In genomic region chr3:22126251-22126826, GRCm38 (mm10) we compare ENCODE assay signal across 31 mouse cellular contexts. TPM values are rescaled to one million over a fixed set of nuclear protein-coding genes. Genes with fewer than 3 reads are reported as not detected.
DNase-seq lines count a peak whose midpoint lies in the region; ATAC-seq lines count a peak whose summit lies in the region.
"Had no signal": no experiment of that assay in that cellular context is flagged by ENCODE, and none has a peak within 500 bp of the region (broad histone marks: within the 10 kb centered on the region; RNA-seq: fewer than 3 reads in every experiment).

No protein-coding gene starts in this region.

- H3K27ac ChIP-seq in limb, embryonic 11.5 days (replicated peaks; ENCODE audit: low read depth, low read length), result no peak overlapping the region
- H3K27ac ChIP-seq in limb, embryonic 10.5 days, result no peak overlapping the region
- H3K27ac ChIP-seq in midbrain, embryonic 14.5 days (replicated peaks; ENCODE audit: low read depth, low read length), result no peak overlapping the region
- H3K27ac ChIP-seq: embryonic facial prominence, embryonic 10.5 days; embryonic facial prominence, embryonic 15.5 days; forebrain, embryonic 13.5 days; heart, adult 2 months; hindbrain, embryonic 14.5 days; kidney, postnatal 0 days; liver, embryonic 13.5 days; midbrain, embryonic 15.5 days; neural tube, embryonic 15.5 days had no signal

- WGBS in limb, embryonic 11.5 days, result 47% methylated on average over 5 of the region's 5 CpGs
- WGBS in limb, embryonic 10.5 days, result 58% methylated on average over 5 of the region's 5 CpGs
- WGBS in midbrain, embryonic 14.5 days, result 94% methylated on average over 5 of the region's 5 CpGs

- no peak overlapping the region for H3K4me2 ChIP-seq in limb, embryonic 11.5 days (ENCODE audit: low read depth, severe bottlenecking)
- no peak overlapping the region for H3K4me2 ChIP-seq in midbrain, embryonic 14.5 days (ENCODE audit: low read length)
- H3K4me2 ChIP-seq: embryonic facial prominence, embryonic 15.5 days; forebrain, embryonic 13.5 days; heart, embryonic 12.5 days; hindbrain, embryonic 14.5 days; liver, embryonic 13.5 days; midbrain, embryonic 15.5 days; neural tube, embryonic 15.5 days had no signal

- peak; percentile 41 for DNase-seq in limb, embryonic 11.5 days (ENCODE audit: low spot score)
- DNase-seq in limb, embryonic 10.5 days (ENCODE audit: low spot score), result no peak
- DNase-seq in ovary, postnatal 36 days (ENCODE audit: low spot score), result no peak
- no peak for DNase-seq in midbrain, embryonic 14.5 days
- no peak for DNase-seq in cerebellum, adult 18-20 months
- DNase-seq: adrenal gland, postnatal 10 days; cerebellum, adult 11-12 months; cerebellum, postnatal 14 days; gastrocnemius, postnatal 25 days; heart, adult 2 months; layer of hippocampus, adult 9-11 months; liver, embryonic 13.5 days; lung, adult 18-20 months; lung, postnatal 4 days; right cerebral cortex, adult 18-20 months; spleen, adult 18-20 months; thymus, adult 2 months; thymus, postnatal 4 days had no signal

- no peak overlapping the region for H3K4me3 ChIP-seq in limb, embryonic 11.5 days (ENCODE audit: low read depth, low read length)
- no peak overlapping the region for H3K4me3 ChIP-seq in limb, embryonic 10.5 days
- H3K4me3 ChIP-seq in midbrain, embryonic 14.5 days (replicated peaks; ENCODE audit: low read depth, low read length), result no peak overlapping the region
- H3K4me3 ChIP-seq: embryonic facial prominence, embryonic 10.5 days; embryonic facial prominence, embryonic 15.5 days; forebrain, embryonic 13.5 days; heart, adult 2 months; heart, embryonic 12.5 days; liver, embryonic 13.5 days; midbrain, embryonic 15.5 days; neural tube, embryonic 15.5 days had no signal

- H3K9me3 ChIP-seq in limb, embryonic 11.5 days (ENCODE audit: control insufficient read depth, low read length), result no peaks in the 10 kb centered on the region
- no peaks in the 10 kb centered on the region for H3K9me3 ChIP-seq in limb, embryonic 10.5 days (replicated peaks)
- H3K9me3 ChIP-seq in midbrain, embryonic 14.5 days (ENCODE audit: control insufficient read depth, low read length), result no peaks in the 10 kb centered on the region
- H3K9me3 ChIP-seq: embryonic facial prominence, embryonic 10.5 days; embryonic facial prominence, embryonic 15.5 days; forebrain, embryonic 13.5 days; G1E; heart, embryonic 12.5 days; liver, embryonic 13.5 days; midbrain, embryonic 15.5 days; neural tube, embryonic 15.5 days had no signal

- no peaks in the 10 kb centered on the region for H3K27me3 ChIP-seq in limb, embryonic 11.5 days (ENCODE audit: control insufficient read depth, insufficient read depth, low read length)
- no peaks in the 10 kb centered on the region for H3K27me3 ChIP-seq in limb, embryonic 10.5 days (ENCODE audit: low read depth, poor library complexity, severe bottlenecking)
- no peaks in the 10 kb centered on the region for H3K27me3 ChIP-seq in midbrain, embryonic 14.5 days (ENCODE audit: control insufficient read depth, insufficient read depth, low read length)
- H3K27me3 ChIP-seq: embryonic facial prominence, embryonic 15.5 days; forebrain, embryonic 13.5 days; heart, embryonic 12.5 days; liver, embryonic 13.5 days; midbrain, embryonic 15.5 days; neural tube, embryonic 15.5 days had no signal

- peaks cover 9% of the 10 kb centered on the region; the same call in 1 of the 2 replicates for H3K4me1 ChIP-seq in limb, embryonic 11.5 days (ENCODE audit: control insufficient read depth, insufficient read depth, low read length)
- H3K4me1 ChIP-seq in limb, embryonic 10.5 days, result peaks cover 24% of the 10 kb centered on the region
- H3K4me1 ChIP-seq in midbrain, embryonic 14.5 days (ENCODE audit: control insufficient read depth, insufficient read depth, low read length), result 0 out of 2 replicates have a peak, but pooled peaks cover 4% of the 10 kb centered on the region

- no peak overlapping the region for H3K9ac ChIP-seq in limb, embryonic 11.5 days (ENCODE audit: low read length)
- no peak overlapping the region for H3K9ac ChIP-seq in midbrain, embryonic 14.5 days (replicated peaks; ENCODE audit: low read length)
- H3K9ac ChIP-seq: embryonic facial prominence, embryonic 15.5 days; forebrain, embryonic 13.5 days; heart, embryonic 12.5 days; hindbrain, embryonic 14.5 days; liver, embryonic 13.5 days; midbrain, embryonic 15.5 days; neural tube, embryonic 15.5 days had no signal

- no peak for ATAC-seq in limb, embryonic 11.5 days (ENCODE audit: insufficient number of reproducible peaks, low FRiP score, low TSS enrichment, low read depth)
- peak; percentile 75 for ATAC-seq in granulocyte monocyte progenitor cell, adult 5-6 weeks (replicated peaks; ENCODE audit: poor library complexity, severe bottlenecking)
- ATAC-seq in neutrophil, adult 5-6 weeks (ENCODE audit: extremely low read depth, insufficient number of reproducible peaks, low FRiP score, poor library complexity, severe bottlenecking), result peak; percentile 27; the same call in 1 of the 2 replicates
- no peak for ATAC-seq in midbrain, embryonic 14.5 days (ENCODE audit: low FRiP score, low TSS enrichment)
- ATAC-seq: forebrain, embryonic 13.5 days; inflammation-experienced regulatory T-cells, adult 6 months; lung, postnatal 0 days; midbrain, embryonic 15.5 days had no signal

- H3K36me3 ChIP-seq in limb, embryonic 11.5 days (ENCODE audit: control insufficient read depth, insufficient read depth, low read length), result no peaks in the 10 kb centered on the region
- H3K36me3 ChIP-seq in limb, embryonic 10.5 days, result peaks cover 10% of the 10 kb centered on the region; the same call in 1 of the 2 replicates
- no peaks in the 10 kb centered on the region for H3K36me3 ChIP-seq in midbrain, embryonic 14.5 days (ENCODE audit: control insufficient read depth, insufficient read depth, low read length)
- H3K36me3 ChIP-seq: embryonic facial prominence, embryonic 15.5 days; midbrain, embryonic 15.5 days; neural tube, embryonic 15.5 days had no signal

RNA-seq across cellular contexts. Expression of gene Tbl1xr1, which starts 49.9 kb away (rescaled TPM):
- polyA plus RNA-seq in limb, embryonic 11.5 days (2014; fragmentation: Nextera tagmentation; extraction: Ambion mirVana), result 30.5 and 36.7 TPM in 2 replicates
- 23.8 and 27.5 TPM in 2 replicates for polyA plus RNA-seq in limb, embryonic 10.5 days (2016; fragmentation: Nextera tagmentation; extraction: Ambion mirVana)
- 78.0 and 98.0 TPM in 2 replicates for total RNA-seq in granulocyte monocyte progenitor cell, adult 5-6 weeks (2014; fragmentation: Nextera tagmentation)
- 71.4 and 89.8 TPM in 2 replicates for total RNA-seq in granulocyte monocyte progenitor cell, adult 5-6 weeks (2017)
- 100.0 and 122 TPM in 2 replicates for total RNA-seq in neutrophil, adult 5-6 weeks (2017)
- 25.3 and 26.2 TPM in 2 replicates for polyA plus RNA-seq in midbrain, embryonic 14.5 days (2014; fragmentation: Nextera tagmentation; extraction: Ambion mirVana)

Comparison
In these comparisons a context has a peak if more than half of its experiments do, and no peak if none do; other contexts are left out.
1. ATAC-seq: peak in granulocyte monocyte progenitor cell, adult 5-6 weeks (single experiment) and neutrophil, adult 5-6 weeks (single experiment); none in limb, embryonic 11.5 days (single experiment) and midbrain, embryonic 14.5 days (single experiment).